Mouse (Mus musculus): ENCODE measurements around the gene Rasgef1b.
"Not testable (repeated sequence)": the region's sequence is repeated elsewhere in the genome, so short reads cannot be mapped to it uniquely, and the experiment has no call there.

Rasgef1b gene

GRCm38 (mm10) chr5:99251379-99252202 is 477.3 kb downstream of the Rasgef1b start:
- DNase-seq (ENCODE audit: low read depth) = peak; percentile 45

- DNase-seq (ENCODE audit: low read depth) = no peak
Observed at GRCm38 (mm10) chr5:99250820-99251219, 478.0 kb downstream of the Rasgef1b start.

GRCm38 (mm10) chr5:99248501-99248900 is 480.4 kb downstream of the Rasgef1b start:
- DNase-seq (ENCODE audit: low read depth) = peak; percentile 94

GRCm38 (mm10) chr5:99247915-99248314 is 480.9 kb downstream of the Rasgef1b start:
- DNase-seq (ENCODE audit: low read depth) = peak; percentile 44

- DNase-seq (ENCODE audit: low read depth) = no peak
Observed at GRCm38 (mm10) chr5:99247441-99247840, 481.4 kb downstream of the Rasgef1b start.

DNA sequence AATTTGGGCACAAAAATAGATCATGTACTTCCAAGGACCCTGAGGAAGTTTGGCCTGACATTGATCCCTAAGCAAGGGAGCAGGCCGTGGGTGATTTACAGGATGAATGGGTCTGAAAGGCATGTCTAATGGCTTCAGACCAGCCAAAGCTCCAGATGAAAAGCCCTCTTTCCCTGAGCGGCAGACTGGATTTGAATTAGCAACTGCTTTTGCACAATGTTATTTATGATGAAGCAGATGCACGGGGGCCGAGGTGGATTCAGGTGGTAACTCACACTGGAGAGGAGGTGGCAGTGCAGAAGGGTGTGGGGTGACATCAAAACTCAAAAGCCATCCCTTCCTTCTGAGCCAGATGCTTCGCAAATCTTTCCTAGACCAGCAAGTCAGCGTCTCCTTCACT is 481.9 kb downstream of the Rasgef1b start:
- DNase-seq (ENCODE audit: low read depth) = no peak

- DNase-seq (ENCODE audit: low read depth) = no peak
Observed at GRCm38 (mm10) chr5:99241988-99242740, 486.7 kb downstream of the Rasgef1b start.

GRCm38 (mm10) chr5:99240501-99240900 is 488.4 kb downstream of the Rasgef1b start:
- DNase-seq (ENCODE audit: low read depth) = no peak

GRCm38 (mm10) chr5:99239677-99240076 is 489.2 kb downstream of the Rasgef1b start:
- DNase-seq (ENCODE audit: low read depth) = no peak

GRCm38 (mm10) chr5:99238150-99238549 is 490.7 kb downstream of the Rasgef1b start:
- DNase-seq (ENCODE audit: low read depth) = no peak

GRCm38 (mm10) chr5:99236888-99237752 is 491.7 kb downstream of the Rasgef1b start:
- no peak for DNase-seq (ENCODE audit: low read depth)

DNA sequence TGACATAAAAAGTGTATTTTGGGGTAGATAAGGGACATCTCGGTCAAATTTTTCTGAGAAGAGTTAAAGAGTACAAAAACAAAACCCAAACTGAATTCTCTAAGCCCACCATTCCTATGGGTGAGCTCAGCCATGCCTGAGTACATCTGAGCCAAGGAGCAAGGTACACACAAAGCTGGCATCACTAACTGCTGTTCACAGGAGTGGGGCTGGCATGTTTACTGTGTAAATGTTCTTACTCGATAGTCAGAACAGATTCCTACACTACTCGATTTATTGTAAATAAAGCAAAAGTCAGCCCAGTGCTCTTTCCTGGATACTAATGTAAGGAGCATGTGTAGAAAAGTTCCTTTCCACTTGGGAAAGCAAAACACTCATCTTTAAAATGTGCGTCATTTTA is 492.4 kb downstream of the Rasgef1b start:
- no peak for DNase-seq (ENCODE audit: low read depth)

DNA sequence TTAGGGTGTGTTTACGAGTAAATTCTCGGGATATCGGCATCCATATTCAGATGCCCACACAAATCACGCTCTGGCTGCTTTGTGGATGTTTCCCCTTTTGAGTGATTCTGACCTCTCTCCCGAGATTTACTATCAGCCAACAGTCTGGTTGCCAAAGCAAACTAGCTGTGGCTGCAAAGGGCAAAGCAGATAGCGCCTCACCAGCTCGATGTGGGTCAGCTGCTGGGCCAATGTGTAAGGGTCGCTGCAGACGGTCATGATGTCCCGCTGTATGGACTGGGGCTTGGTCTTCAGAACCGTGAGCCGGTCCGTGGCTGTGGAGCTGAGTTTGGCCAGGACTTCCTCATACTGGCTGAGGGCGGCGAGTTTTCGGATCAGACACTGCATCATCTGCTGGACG is 494.6 kb downstream of the Rasgef1b start:
- DNase-seq (ENCODE audit: low read depth) = no peak

- no peak for DNase-seq (ENCODE audit: low read depth)
Observed at GRCm38 (mm10) chr5:99233176-99233575, 495.7 kb downstream of the Rasgef1b start.

- no peak for DNase-seq (ENCODE audit: low read depth)
Observed at GRCm38 (mm10) chr5:99232410-99232809, 496.5 kb downstream of the Rasgef1b start.

- no peak for DNase-seq (ENCODE audit: low read depth)
Observed at GRCm38 (mm10) chr5:99230476-99230875, 498.4 kb downstream of the Rasgef1b start.

- DNase-seq (ENCODE audit: low read depth) = no peak
Observed at GRCm38 (mm10) chr5:99227361-99227760, 501.5 kb downstream of the Rasgef1b start.

- no peak for DNase-seq (ENCODE audit: low read depth)
Observed at GRCm38 (mm10) chr5:99224571-99225011, 504.3 kb downstream of the Rasgef1b start.

- no peak for DNase-seq (ENCODE audit: low read depth)
Observed at GRCm38 (mm10) chr5:99223869-99224498, 504.9 kb downstream of the Rasgef1b start.

DNA sequence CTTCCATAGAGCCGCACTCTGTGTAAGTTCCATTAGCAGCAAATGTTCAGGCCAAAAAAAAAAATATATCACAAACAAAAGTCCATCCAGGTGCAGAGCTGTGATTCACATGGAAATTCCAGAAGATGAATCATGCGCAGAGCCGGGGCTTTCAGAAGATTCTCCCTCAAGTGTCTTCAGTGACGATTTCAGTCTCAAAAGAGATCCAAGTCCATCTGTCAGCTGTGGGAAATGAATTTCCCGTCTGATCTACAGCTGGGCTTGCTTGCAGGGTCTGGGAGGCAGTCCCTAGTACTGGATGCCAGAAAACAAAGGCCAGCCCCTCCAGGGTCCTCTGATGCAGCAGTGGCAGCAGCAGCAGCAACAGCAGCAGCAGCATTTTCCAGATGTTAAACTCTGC is 510.5 kb downstream of the Rasgef1b start:
- DNase-seq (ENCODE audit: low read depth) = no peak

- not testable (repeated sequence) for DNase-seq (ENCODE audit: low read depth)
Observed at GRCm38 (mm10) chr5:99216588-99217152, 512.2 kb downstream of the Rasgef1b start.
